Mouse (Mus musculus): ENCODE results near the gene Nox3. TPM values are rescaled to one million over a fixed set of nuclear protein-coding genes. Genes with fewer than 3 reads are reported as not detected.

Gene Nox3
- polyA plus RNA-seq (2014; fragmentation: Nextera tagmentation; extraction: Ambion mirVana) = not detected in 2 replicates

GRCm38 (mm10) chr17:3696161-3696560 is at the start of gene Nox3:
Nox3 (minus strand) TSS chr17:3696261.
- H3K36me3 ChIP-seq (ENCODE audit: control insufficient read depth, insufficient read depth, low read length) = no peaks in the 10 kb centered on the region
- H3K9me3 ChIP-seq (ENCODE audit: control insufficient read depth, low read depth, low read length) = no peaks in the 10 kb centered on the region
- no peaks in the 10 kb centered on the region for H3K27me3 ChIP-seq (ENCODE audit: control insufficient read depth, insufficient read depth, low read length)
- H3K4me3 ChIP-seq (ENCODE audit: low read depth, low read length) = no peak within 1 kb of the TSS
- ATAC-seq (ENCODE audit: insufficient number of reproducible peaks, insufficient read depth, low FRiP score, low read depth) = no peak
- H3K4me2 ChIP-seq (replicated peaks; ENCODE audit: low read depth, low read length) = no peak within 1 kb of the TSS
- H3K9ac ChIP-seq (replicated peaks; ENCODE audit: low read depth, low read length) = no peak within 1 kb of the TSS
- WGBS = 90% methylated on average over 9 of the region's 9 CpGs
- H3K4me1 ChIP-seq (ENCODE audit: control insufficient read depth, insufficient read depth, low read length) = no peaks in the 10 kb centered on the region
- no peak within 1 kb of the TSS for H3K27ac ChIP-seq (ENCODE audit: low read length)

DNA sequence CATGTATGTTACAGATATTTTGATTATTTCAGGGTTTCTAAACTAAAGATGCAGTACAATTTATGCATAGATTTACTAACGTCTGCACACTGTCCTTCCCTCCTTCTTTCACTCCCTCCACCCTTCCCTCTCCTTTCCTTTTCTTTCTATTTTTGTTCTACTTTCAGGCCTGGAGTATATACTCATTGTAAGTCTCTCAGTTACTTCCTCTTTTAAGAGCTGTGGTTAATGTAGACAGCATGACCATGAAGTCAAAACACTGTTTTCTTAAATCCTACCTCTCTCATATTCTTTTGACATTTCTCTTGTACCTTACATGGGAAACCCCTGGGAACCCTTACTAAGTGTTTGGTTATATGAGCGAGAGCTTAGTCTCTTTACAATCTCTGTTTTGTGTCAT is 48.3 kb upstream of the Nox3 start:
- WGBS = 42% methylated on average over 2 of the region's 2 CpGs
- no peak overlapping the region for H3K27ac ChIP-seq (ENCODE audit: low read length)
- H3K27me3 ChIP-seq (ENCODE audit: control insufficient read depth, insufficient read depth, low read length) = no peaks in the 10 kb centered on the region
- H3K9ac ChIP-seq (replicated peaks; ENCODE audit: low read depth, low read length) = no peak overlapping the region
- H3K4me2 ChIP-seq (replicated peaks; ENCODE audit: low read depth, low read length) = no peak overlapping the region
- no peaks in the 10 kb centered on the region for H3K36me3 ChIP-seq (ENCODE audit: control insufficient read depth, insufficient read depth, low read length)
- no peak overlapping the region for H3K4me3 ChIP-seq (ENCODE audit: low read depth, low read length)
- H3K9me3 ChIP-seq (ENCODE audit: control insufficient read depth, low read depth, low read length) = no peaks in the 10 kb centered on the region
- no peak for ATAC-seq (ENCODE audit: insufficient number of reproducible peaks, insufficient read depth, low FRiP score, low read depth)
- no peaks in the 10 kb centered on the region for H3K4me1 ChIP-seq (ENCODE audit: control insufficient read depth, insufficient read depth, low read length)

- no peak for ATAC-seq (ENCODE audit: insufficient number of reproducible peaks, insufficient read depth, low FRiP score, low read depth)
- Histone ChIP-seq H3K9me3 (ENCODE audit: control insufficient read depth, low read depth, low read length) (no peaks in the 10 kb centered on the region), H3K9ac (replicated peaks; ENCODE audit: low read depth, low read length) (no peak overlapping the region), H3K27me3 (ENCODE audit: control insufficient read depth, insufficient read depth, low read length) (no peaks in the 10 kb centered on the region), H3K4me3 (ENCODE audit: low read depth, low read length) (no peak overlapping the region), H3K4me2 (replicated peaks; ENCODE audit: low read depth, low read length) (no peak overlapping the region), H3K4me1 (ENCODE audit: control insufficient read depth, insufficient read depth, low read length) (no peaks in the 10 kb centered on the region), H3K36me3 (ENCODE audit: control insufficient read depth, insufficient read depth, low read length) (no peaks in the 10 kb centered on the region), H3K27ac (ENCODE audit: low read length) (no peak overlapping the region)
- WGBS = 56% methylated on average over 2 of the region's 2 CpGs
Observed at GRCm38 (mm10) chr17:3736936-3737335, 40.9 kb upstream of the Nox3 start.

DNA sequence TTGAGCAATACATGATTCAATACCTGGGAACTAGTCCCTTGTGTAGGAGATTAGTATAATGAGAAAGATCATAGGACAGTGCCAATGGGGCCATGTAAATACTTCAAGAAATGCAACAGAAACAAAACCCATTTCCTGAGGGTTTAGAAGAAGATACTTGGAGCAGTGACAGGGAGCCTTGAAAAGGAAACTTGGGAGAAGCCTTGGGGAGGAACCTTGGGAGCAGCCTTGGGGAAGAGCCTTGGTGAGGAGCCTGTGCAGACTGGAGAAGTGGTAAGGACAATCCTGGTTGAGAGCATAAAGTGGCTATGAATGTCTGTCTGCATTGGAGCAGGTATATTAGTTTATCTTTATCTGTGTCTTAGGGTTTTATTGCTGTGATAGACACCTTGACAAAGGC is 38.2 kb upstream of the Nox3 start:
- Histone ChIP-seq H3K9ac (replicated peaks; ENCODE audit: low read depth, low read length) (no peak overlapping the region), H3K9me3 (ENCODE audit: control insufficient read depth, low read depth, low read length) (no peaks in the 10 kb centered on the region), H3K27ac (ENCODE audit: low read length) (no peak overlapping the region), H3K36me3 (ENCODE audit: control insufficient read depth, insufficient read depth, low read length) (no peaks in the 10 kb centered on the region), H3K4me1 (ENCODE audit: control insufficient read depth, insufficient read depth, low read length) (no peaks in the 10 kb centered on the region), H3K27me3 (ENCODE audit: control insufficient read depth, insufficient read depth, low read length) (no peaks in the 10 kb centered on the region), H3K4me2 (replicated peaks; ENCODE audit: low read depth, low read length) (no peak overlapping the region), H3K4me3 (ENCODE audit: low read depth, low read length) (no peak overlapping the region)
- no peak for ATAC-seq (ENCODE audit: insufficient number of reproducible peaks, insufficient read depth, low FRiP score, low read depth)

DNA sequence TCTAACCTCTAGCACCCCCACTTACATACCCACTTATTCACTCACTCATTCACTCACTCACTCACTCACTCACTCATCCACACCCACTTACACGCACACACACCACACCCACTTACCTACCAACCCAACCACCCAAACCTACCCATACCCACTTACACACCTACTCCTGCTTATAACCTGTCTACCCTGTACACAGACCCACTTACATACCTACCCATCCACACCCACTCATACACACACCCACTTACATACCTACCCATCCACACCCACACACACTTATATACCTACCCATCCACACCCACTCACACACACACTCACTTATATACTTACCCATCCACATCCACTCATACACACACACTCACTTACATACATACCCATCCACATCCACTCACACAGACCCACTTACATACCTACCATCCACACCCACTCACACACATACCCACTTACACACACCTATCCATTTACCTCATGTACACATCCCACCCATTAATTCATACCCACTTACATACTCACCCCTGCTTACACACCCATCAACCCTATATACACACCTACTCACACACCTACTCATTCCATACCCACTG is 9.4 kb upstream of the Nox3 start:
- peak; percentile 49; the same call in 1 of the 2 replicates for ATAC-seq (ENCODE audit: insufficient number of reproducible peaks, insufficient read depth, low FRiP score, low read depth)
- Histone ChIP-seq H3K9ac (replicated peaks; ENCODE audit: low read depth, low read length) (no peak overlapping the region), H3K9me3 (ENCODE audit: control insufficient read depth, low read depth, low read length) (no peaks in the 10 kb centered on the region), H3K36me3 (ENCODE audit: control insufficient read depth, insufficient read depth, low read length) (no peaks in the 10 kb centered on the region), H3K27me3 (ENCODE audit: control insufficient read depth, insufficient read depth, low read length) (no peaks in the 10 kb centered on the region), H3K4me3 (ENCODE audit: low read depth, low read length) (no peak overlapping the region), H3K4me2 (replicated peaks; ENCODE audit: low read depth, low read length) (no peak overlapping the region), H3K27ac (ENCODE audit: low read length) (no peak overlapping the region), H3K4me1 (ENCODE audit: control insufficient read depth, insufficient read depth, low read length) (no peaks in the 10 kb centered on the region)
- 95% methylated on average over 1 of the region's 1 CpGs for WGBS

DNA sequence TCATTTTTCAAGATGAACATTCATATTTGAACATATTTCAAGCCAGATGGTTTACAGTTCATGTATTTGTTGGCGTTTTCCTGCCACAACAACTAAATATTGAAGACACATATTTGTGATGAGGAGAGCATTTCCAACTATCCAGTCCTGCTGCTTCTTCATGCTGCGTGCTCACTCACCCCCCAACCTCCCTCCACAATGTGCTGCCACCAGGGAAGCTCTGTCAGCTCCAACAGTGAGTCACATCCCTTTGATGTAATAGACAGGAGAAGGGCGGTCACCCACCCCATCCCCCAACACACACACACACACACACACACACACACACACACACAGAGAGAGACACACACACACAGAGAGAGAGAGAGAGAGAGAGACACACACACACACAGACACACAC is 6.3 kb upstream of the Nox3 start:
- Histone ChIP-seq H3K4me2 (replicated peaks; ENCODE audit: low read depth, low read length) (no peak overlapping the region), H3K9me3 (ENCODE audit: control insufficient read depth, low read depth, low read length) (no peaks in the 10 kb centered on the region), H3K27ac (ENCODE audit: low read length) (peak overlapping the region; percentile 23; the same call in 1 of the 2 replicates), H3K36me3 (ENCODE audit: control insufficient read depth, insufficient read depth, low read length) (no peaks in the 10 kb centered on the region), H3K4me3 (ENCODE audit: low read depth, low read length) (no peak overlapping the region), H3K4me1 (ENCODE audit: control insufficient read depth, insufficient read depth, low read length) (no peaks in the 10 kb centered on the region), H3K9ac (replicated peaks; ENCODE audit: low read depth, low read length) (no peak overlapping the region), H3K27me3 (ENCODE audit: control insufficient read depth, insufficient read depth, low read length) (no peaks in the 10 kb centered on the region)
- WGBS = 40% methylated on average over 3 of the region's 3 CpGs
- ATAC-seq (ENCODE audit: insufficient number of reproducible peaks, insufficient read depth, low FRiP score, low read depth) = no peak

DNA sequence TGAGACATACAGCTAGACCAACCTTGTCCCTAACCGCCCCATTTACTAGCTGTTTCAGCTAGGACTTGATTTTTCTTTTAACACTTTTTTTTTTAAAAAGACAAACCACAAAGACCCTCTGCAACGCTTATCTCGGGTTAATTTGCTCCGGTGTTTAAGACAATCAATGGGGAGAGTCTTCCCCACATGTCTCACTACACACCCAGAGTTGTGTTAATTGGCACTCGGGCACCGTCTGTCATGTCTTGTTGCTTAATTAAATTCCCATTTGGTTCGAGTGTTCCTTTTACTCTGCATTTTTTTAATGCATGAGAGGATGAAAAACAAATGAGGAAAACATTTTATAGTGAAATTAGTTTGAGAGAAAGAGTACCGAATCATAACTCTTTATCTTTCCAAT is 3.2 kb downstream of the Nox3 start:
- WGBS = 75% methylated on average over 8 of the region's 8 CpGs
- Histone ChIP-seq H3K4me2 (replicated peaks; ENCODE audit: low read depth, low read length) (no peak overlapping the region), H3K36me3 (ENCODE audit: control insufficient read depth, insufficient read depth, low read length) (no peaks in the 10 kb centered on the region), H3K9ac (replicated peaks; ENCODE audit: low read depth, low read length) (no peak overlapping the region), H3K4me1 (ENCODE audit: control insufficient read depth, insufficient read depth, low read length) (no peaks in the 10 kb centered on the region), H3K27ac (ENCODE audit: low read length) (no peak overlapping the region), H3K27me3 (ENCODE audit: control insufficient read depth, insufficient read depth, low read length) (no peaks in the 10 kb centered on the region), H3K9me3 (ENCODE audit: control insufficient read depth, low read depth, low read length) (no peaks in the 10 kb centered on the region), H3K4me3 (ENCODE audit: low read depth, low read length) (no peak overlapping the region)
- ATAC-seq (ENCODE audit: insufficient number of reproducible peaks, insufficient read depth, low FRiP score, low read depth) = no peak

DNA sequence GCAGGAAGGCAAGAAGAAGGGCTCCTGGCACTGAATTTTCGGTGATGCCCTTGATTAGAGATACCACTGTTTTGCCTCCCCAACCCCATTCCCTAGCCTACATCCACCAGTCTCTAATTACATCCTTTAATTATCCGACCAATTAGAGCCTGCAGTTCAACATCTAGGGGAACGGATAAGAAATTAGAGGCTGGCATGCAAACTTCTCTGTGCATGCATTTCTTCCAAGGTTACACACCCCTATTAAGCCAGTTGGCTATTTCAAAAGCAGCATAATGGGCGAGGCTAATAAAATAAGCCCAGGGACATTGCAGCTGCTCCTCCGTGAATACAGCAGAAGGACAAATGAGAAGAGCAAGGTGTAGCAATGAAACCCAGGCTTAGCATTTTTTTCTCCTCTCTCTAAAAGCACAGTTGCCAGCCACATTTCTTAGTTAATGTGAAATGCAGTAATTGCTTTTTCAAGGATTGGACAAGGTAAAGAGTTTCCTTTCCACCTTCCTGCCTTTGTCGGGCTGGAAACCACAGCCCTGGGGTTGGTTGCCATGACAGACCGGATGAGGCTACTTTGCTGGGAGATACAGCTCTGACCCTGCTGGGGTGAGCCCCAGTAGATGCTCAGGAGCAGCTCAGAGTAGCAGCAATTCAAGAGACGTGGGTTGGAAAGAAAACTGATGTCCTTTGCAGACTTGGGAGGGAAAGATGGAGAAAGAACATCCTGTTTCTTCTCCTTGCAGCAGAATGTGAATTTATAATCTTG is 5.4 kb downstream of the Nox3 start:
- Histone ChIP-seq H3K27me3 (ENCODE audit: control insufficient read depth, insufficient read depth, low read length) (no peaks in the 10 kb centered on the region), H3K9ac (replicated peaks; ENCODE audit: low read depth, low read length) (no peak overlapping the region), H3K4me3 (ENCODE audit: low read depth, low read length) (no peak overlapping the region), H3K4me2 (replicated peaks; ENCODE audit: low read depth, low read length) (no peak overlapping the region), H3K36me3 (ENCODE audit: control insufficient read depth, insufficient read depth, low read length) (no peaks in the 10 kb centered on the region), H3K9me3 (ENCODE audit: control insufficient read depth, low read depth, low read length) (no peaks in the 10 kb centered on the region), H3K4me1 (ENCODE audit: control insufficient read depth, insufficient read depth, low read length) (no peaks in the 10 kb centered on the region), H3K27ac (ENCODE audit: low read length) (no peak overlapping the region)
- 61% methylated on average over 8 of the region's 8 CpGs for WGBS
- ATAC-seq (ENCODE audit: insufficient number of reproducible peaks, insufficient read depth, low FRiP score, low read depth) = no peak

DNA sequence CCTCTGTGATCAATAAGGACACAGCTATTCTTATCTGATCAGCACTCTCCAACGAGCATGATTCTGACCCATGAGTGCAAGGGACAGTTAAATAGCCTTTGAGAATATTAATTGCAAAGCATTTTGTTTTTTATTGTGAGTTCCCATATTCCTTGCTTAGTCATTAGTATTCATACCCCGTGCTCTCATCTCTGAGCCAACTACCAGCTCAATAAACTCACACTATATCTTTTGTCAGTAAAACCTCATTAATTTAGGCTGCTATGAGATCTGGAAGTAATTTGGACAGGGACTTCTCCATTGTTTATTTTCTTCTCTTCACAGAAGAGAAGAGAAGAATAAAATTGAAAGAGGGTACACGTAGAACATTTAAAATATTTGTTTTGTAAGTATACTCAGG is 12.4 kb downstream of the Nox3 start:
- Histone ChIP-seq H3K4me1 (ENCODE audit: control insufficient read depth, insufficient read depth, low read length) (no peaks in the 10 kb centered on the region), H3K9ac (replicated peaks; ENCODE audit: low read depth, low read length) (no peak overlapping the region), H3K9me3 (ENCODE audit: control insufficient read depth, low read depth, low read length) (no peaks in the 10 kb centered on the region), H3K36me3 (ENCODE audit: control insufficient read depth, insufficient read depth, low read length) (no peaks in the 10 kb centered on the region), H3K27ac (ENCODE audit: low read length) (no peak overlapping the region), H3K4me2 (replicated peaks; ENCODE audit: low read depth, low read length) (no peak overlapping the region), H3K4me3 (ENCODE audit: low read depth, low read length) (no peak overlapping the region), H3K27me3 (ENCODE audit: control insufficient read depth, insufficient read depth, low read length) (no peaks in the 10 kb centered on the region)
- 47% methylated on average over 3 of the region's 3 CpGs for WGBS
- no peak for ATAC-seq (ENCODE audit: insufficient number of reproducible peaks, insufficient read depth, low FRiP score, low read depth)
